Mouse (Mus musculus) right cerebral cortex, adult 18-20 months (tissue): Measurements from ENCODE around the gene Map3k7.

ENCODE experiments used
- DNase-seq: peaks from one replicate; pipeline ENCODE4 v3.0.0; 2022; ENCODE audit warnings: mixed read lengths

Map3k7 gene

DNA sequence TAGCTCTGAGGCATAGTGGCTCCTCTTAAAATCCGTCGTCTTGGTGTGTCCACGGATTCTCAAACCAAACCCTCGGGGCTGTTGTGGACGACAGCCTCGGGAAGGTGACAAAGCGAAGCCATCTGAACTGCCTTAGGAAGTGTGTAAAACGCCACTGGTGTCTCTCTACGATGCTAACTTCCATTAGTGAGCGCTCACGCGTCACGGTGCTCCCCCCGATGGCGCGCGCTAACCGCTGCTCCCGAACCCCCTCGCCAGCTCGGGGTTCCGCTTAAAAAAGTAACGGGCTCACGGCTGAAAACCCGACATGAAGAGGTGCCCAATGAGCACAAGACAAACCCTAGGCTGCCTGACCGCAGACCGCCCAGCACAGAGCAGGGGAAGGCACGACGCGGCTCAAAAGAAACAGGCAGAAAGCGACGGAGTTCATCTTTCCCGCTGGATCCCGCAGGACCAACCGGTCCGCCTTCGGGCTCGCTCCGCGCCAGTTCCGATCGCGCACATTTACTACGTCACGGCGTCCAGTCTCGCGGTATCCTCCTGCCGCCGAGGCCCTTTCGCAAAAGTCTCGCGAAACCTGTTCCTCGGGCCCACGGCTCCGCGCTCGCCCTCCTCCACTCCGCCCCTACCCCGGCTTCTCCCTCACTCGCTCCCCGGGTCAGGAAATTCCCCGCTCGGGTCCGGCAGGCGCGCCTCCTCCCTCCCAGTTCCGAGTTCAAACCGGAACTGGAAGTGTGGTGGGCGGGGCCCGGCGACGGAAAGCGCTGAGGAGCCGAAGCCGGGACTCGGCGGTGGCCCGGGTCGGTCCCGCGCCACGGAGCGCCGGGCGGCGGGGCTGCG lies at the start of gene Map3k7:
Map3k7 (plus strand) TSS at position 744 of the 840 bp plus-strand sequence.
- peak; percentile 94 for DNase-seq

DNA sequence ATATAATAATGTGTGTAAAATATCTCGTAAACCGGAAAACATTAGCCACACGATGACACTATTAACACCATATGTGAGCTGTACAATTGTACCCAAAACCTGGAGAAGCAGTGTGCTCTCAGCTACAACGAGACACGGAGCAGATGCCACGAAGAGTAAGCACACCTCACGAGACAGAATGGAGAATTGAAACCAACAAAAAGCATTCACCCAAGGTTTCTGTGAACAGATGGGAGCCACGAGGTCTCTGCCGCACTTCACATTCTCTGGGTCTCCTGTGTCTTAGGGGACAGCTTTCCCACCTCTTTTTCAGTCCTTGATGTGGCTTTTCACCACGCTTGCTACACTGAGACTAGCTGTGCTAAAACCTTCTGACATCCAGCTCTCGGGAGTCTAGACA lies 48.8 kb upstream of the Map3k7 start:
- no peak for DNase-seq

DNA sequence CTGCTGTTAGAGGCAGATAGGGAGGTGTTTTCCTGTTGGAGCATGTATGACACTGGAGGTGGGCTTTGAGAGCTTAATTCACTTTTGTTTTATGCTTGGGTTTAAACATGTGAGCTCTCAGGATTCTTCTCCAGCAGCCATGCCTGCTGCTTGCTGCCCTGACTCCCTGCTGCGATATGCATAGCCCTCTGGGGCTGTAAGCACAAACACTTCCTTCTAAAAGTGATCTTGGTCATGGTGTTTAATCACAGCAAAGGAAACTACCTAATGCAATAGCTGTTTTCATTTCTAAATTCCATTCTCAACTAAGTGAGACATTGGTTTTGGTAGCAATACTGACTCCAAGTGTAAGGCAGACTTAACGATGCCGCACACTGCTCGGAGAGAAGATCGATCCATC lies 45.2 kb upstream of the Map3k7 start:
- no peak for DNase-seq

DNA sequence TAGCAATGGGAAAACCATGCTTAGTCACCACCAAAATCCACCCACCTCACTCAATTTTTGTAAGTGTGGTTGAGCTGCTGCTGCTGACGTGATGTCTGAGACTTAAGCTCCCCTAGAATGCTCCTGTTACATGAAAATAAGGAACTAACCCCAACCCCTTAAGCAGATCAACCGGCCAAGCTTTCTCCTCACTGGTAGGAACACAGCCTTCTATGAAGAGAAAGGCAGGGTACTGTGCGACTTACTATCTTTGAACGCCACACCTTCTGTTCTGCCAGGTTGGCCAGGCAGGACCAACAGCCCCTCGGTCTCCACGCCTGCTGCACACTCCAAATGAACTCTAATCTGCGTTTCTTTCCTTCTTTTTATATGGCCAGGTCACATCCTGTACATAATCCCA lies 41.7 kb upstream of the Map3k7 start:
- DNase-seq: no peak

DNA sequence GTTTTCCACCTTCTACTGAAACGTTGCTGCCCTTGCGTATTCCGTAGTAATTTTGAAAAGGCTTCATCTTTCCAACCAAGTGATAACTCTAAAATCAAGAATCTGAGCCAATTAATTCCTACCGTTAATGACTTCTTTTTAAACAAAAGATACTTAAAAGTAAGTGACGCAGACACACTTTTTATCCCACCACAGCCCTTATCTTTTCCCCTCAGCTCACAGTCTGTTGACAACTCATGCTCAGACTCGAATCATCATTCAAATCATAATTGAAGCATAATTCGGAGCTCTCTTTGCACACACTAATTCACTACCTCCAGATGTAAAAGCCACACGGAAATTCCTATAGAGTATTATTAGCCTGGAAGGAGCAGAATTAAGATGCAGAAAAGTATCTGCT lies 40.5 kb upstream of the Map3k7 start:
- no peak for DNase-seq

DNA sequence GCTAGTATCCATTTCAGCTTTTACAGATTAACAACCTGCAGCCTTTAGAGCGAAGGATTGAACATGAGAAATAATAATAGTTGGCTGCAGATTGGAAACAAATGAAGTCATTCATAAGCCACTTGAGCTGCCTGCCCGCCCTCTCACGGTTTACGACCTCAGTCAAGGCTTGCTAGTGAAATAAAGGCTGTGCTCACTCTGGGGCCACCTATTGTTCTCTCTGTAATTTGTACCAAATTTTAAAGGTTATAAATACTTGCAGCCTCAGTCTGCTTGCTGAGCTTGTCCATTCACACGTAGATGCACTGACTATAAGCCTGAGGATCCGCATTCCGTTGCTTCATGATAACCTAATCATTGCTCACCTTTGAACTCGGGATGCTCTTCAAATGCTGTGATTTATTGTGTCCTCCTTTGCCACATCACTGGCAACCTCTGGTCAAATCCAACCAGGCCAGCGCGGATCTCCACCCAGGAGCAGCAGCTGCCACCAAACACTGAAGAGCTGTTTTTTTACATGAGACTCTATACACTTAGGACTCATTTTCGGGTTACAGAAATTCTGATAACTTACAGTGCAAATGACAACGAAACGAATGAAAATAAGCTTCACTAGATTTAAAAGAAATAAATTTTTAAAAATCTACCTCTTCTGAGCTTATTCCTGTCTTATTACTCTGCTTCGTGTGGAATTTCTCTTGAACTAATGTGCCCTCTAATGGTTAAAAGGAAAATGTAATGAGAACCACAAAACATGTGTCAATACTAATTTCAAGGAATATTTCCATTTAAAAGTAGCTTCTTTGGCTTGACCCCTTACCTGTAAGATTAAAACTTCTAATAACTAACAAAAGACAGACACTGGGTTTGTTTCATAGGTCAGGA lies 39.4 kb upstream of the Map3k7 start:
- DNase-seq: no peak

DNA sequence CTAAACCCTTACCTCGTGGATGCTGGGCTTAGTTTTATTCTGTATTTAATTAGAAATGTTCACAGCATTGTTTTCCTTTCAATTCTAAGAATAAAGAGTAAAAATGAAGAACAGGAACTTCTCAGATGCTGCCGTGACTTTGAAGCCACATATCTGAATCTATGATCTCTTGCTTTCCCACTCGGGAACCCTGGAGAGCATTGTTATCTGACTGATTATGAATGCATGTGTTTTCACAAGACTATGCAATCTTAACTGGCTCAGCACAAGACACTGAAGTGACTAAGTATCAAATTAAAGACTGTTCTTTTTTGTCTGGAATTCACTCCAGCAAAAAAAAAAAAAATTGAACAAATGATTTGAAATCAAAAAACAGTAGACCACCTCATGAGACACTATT lies 30.7 kb upstream of the Map3k7 start:
- no peak for DNase-seq

DNA sequence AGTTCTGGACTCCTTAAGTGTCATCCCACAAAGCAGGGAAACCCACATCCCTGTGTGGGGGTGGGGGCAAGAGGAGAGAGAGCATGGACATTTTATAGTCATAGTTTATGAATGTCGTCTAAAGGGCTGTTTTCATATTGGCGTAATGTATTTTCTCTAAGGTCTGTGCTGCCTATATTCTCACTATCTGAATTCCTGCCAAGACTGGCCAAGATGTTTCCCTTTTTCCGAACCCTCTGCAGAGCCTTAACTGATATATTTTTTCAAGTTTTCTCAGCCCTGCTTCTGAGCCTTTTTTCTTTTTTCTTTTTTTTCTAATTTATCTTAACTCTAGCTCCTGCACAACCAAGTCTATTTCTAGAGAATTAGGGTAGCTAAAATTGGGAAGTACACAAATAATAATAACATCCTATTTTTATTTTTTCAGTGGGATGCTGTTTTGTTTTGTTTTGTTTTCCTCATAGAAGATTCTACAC lies 28.0 kb upstream of the Map3k7 start:
- DNase-seq: no peak

DNA sequence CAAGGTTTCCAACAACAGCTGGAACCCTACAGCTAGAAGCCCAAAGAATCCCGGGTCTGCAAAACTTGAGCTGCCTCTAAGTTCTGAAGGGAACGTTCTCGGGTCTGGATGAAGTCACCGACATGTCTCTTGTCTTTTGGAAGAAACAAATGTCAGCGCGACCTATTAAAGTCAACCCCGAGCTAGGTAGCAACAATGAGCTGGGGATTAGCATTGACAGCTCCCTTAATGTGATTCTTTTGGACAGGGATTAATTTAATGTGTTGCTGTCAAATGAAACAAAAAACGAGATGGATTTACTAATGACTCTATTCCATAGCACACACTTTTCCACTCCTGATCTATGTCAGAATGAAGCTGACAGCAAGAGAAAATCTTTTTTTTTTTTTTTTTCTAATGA lies 27.5 kb upstream of the Map3k7 start:
- DNase-seq: no peak

DNA sequence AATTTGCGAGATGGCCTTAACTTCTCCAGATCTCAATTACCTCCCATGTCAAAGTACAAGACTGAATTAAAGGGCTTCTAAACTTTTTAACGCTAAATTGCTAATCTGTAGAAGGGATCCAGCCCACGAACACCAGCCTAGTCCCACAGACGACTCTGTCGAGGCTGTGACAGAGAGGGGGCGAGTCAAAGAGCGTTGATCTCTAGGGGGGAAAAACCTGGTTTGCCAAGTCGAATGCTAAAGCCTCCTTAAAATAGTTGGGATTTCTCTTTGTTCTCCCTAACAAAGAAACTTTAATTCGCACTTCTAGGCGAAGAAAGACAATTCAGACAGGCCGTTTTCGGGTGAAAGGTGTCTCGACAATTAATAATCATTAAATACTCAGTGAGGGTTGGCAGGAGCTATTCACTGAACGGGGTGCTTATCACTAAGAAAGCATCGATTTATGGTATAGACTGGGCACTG lies 27.0 kb upstream of the Map3k7 start:
- DNase-seq: no peak

DNA sequence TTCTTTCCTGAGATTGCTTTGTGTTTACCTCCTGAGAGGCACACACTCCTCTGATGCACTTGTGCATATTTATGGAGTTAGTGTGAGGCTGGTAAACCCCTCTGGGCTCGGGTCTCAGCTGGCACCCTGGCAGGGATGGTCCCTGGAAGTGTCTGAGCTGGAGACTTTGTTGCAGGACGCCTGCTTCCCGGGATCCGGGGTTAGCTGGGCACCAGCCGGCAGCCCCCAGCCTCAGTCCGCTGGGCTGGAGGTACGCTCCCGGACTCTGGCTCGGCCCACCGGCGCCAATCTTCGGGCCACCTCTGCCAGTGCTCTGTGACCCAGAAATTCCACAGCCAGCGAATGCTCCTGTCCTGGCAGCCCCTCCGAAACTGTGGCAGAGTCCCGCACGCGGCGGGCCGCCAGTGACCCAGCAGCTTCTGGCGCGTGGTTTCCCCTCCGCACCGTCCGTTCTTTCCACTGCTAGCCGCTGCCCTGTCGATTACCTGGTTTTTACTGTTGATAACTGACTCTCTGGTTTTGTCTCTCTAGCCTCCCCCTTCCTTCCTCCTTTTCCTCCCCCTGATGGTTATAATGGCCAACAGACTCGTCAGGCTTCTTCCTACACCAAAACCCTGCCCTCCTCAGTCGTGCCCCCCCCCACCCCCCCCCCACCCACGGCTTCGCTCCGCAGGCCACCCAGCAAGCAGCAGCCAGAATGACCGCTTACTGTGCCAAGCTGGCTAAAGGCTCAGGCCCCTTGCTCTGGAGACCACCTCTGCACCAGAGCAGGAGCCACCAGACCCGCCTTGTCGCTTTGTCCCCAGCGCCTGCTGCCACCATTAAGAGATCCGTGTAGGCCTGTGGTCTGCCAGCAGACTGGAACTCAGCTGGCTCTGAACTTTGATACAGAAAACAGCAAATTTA lies 26.3 kb upstream of the Map3k7 start:
- no peak for DNase-seq

DNA sequence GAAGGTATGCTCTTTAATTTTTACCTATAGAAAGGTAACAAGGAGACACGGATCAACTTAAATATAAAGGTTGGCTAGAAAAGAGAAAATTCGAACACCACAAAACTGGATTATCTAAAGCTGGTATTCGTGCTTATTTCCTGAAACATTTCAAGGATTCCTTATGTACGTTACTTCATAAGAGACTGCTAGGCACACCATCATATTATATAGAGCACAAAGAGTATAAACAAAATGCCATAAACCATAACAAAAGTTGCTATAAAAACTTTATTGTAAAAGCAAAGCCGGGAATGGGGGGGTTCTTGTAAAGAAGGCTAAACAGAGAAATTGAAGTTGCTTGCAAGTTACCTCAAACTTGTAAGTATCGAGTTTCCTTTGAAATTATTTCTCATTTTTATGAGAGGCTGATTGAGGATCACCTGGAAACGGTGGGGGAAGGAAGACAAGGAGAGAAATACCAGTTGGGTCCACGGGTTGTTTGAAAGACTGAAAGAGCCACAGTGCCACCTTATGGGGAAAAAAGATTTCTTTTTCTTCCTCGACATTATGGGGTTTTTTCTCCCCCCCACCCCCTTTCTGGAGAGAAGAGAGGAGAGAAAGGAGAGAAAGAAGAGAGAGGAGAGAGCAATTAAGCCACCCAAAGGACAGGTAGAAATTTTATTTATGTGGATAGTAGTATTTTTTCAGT lies 25.3 kb upstream of the Map3k7 start:
- DNase-seq: peak; percentile 48

DNA sequence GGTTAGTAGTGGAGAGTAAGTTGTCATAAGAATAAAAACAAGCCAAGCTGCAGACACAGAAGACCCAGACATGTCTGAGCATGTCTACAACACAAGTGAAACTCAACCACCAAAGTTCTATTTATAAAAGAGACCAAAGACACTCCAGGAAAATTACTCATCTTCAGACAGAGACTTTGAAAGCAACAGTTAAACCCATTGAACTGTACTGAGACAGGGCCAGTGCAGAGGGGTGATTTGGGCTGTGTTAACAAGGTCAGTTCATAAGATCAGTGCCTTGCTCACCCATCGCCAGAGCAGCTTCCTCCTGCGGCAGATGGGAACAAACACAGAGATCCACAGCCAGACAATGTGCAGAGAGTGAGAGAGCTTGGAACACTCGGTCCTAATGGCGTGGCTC lies 22.3 kb upstream of the Map3k7 start:
- no peak for DNase-seq

DNA sequence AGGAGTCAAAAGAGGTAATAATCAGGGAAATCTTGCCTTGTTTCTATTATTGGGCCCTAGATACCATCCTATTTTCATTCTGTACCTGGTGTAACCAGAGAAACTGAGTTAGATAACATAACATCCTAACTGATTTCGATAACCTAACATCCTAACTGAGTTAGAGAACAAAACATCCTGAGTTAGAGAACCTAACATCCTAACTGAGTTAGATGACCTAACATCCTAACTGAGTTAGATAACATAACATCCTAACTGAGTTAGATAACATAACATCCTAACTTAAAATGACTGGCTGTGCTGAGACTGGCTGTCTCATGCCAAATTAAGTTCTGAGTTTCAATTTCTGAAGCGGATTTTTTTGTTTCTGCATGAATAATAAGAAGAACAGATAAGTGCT lies 20.9 kb upstream of the Map3k7 start:
- no peak for DNase-seq

DNA sequence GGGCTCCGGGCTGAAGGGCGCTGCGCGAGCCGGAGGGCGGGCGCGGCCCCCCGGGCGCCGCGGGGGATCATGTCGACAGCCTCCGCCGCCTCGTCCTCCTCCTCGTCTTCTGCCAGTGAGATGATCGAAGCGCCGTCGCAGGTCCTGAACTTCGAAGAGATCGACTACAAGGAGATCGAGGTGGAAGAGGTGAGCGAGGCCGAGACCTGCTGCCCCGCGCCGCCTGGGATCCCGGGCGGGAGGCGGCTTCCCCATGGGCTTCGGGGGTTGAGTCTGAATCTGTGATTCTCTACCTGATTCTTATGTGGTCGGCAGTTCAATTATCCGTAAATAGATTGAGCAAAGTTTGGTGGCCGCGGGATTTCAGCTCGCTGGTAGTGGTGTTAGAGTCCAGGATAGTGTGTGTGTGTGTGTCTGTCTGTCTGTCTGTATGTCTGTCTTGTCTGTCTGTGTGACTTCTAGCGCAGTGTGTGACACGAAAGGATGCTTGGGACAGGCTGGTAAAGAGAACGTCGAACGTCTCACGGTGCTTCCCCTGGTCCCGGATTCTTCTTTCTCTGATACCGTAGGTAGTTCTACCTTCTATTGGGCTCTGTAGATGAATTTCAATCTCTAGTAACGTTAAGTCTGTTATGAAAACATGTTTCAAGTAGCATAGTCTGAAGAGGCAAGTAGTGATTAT lies 438 bp downstream of the Map3k7 start:
- DNase-seq: no peak

DNA sequence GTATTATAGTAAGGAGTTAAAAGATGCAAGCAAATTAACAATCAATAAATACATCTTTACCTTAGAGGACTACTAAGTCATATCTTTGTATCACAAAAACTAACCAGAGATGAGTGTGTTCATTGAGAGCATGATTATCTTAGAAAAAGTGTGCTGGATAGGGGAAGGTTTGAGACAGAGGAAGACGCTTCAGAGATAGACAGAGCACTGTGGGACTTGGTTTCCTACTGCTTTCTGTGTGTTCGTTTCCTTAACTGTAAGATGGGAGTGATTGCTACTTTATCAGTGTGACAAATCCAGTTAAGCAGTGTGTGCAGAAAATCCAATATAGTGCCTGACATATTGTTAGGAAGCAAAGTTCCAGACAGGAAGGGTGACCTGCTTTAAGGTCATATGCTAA lies 1.3 kb downstream of the Map3k7 start:
- DNase-seq: no peak

DNA sequence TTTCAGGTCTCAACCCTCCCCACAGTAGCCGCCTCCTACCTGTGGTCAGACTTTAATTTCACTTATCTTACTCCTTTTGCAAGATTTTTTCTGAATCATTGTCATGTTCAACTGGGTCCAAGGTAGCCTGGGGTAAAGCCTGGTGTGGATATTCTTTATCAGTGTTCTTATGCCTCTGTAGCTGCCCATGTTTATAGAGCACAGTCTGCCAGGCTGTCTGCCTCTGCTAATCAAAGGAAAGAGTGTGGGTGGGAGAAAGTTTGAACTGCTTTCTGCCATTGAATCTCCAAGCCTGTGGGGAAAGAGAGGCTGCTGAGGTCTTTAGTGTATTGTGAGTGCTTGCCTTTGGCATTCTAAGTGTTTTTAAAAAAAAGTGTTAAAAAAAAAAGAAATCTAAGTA lies 7.5 kb downstream of the Map3k7 start:
- DNase-seq: no peak

DNA sequence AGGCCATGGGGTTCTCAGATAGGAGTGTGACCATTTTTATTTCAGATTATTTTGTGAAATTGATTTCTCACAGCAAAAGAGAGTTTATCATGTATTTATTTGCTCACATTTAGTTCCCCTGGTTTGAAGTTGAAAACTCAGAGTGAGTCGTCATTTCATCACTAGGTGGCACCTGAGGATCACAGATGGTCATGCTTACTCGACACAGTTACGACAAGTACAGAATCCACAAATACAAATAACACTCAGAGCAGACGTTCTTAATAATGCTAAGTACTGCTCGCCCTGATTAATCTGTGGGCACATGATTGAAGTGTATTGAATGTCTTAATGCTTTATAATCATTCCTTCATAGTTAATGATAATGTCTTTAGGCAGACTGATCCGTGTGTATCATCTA lies 8.3 kb downstream of the Map3k7 start:
- no peak for DNase-seq

DNA sequence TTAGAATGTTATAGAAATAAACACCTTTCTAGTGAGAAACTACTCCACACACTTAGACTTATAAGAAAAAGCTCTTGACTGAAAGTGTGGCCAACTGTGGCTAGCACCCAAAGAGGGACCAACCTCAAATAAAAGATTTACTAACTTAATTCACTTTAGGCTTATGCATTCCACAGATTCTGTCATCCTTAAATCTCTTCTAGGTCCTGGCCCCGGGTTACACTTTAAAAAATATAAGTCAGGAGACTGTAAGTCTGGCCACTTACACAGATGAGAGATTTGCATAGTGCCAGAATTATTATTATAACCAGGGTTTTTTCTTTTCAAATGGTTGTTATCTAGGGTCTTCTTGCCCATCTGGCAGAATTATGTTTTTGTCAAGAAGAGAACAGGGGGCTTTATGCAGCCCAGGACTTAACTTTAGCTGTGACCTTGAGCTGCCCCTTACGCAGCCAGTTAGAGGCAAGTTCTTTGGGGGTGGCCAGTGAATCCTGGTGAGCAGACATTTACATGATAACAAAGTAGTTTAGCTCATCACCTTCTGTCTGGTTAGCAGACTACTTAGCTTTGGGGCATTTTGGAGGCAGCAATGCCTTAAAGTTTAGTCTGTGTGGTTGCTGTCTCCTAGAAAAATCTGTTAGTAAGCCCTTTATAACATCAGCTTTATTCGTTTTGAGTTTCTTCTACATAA lies 11.5 kb downstream of the Map3k7 start:
- DNase-seq: no peak

DNA sequence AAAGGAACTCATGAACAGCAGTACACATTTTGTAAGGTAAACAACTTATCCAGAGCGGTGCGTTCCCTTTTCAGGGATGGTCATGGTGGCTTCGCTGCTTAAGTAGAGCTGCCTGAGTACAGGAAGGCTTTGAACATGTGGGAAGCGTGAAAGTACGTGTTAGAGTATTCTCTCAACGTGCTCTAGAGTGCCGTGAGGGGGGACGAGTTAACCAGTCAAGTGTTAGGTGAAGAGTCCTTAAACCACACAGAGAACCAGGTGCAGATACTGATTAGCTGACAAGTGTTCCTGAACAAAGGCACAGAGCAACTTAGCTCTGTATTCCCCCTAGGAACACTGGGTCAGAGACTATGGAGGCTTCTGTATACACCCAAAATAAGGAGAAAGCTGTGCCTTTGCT lies 18.0 kb downstream of the Map3k7 start:
- no peak for DNase-seq

DNA sequence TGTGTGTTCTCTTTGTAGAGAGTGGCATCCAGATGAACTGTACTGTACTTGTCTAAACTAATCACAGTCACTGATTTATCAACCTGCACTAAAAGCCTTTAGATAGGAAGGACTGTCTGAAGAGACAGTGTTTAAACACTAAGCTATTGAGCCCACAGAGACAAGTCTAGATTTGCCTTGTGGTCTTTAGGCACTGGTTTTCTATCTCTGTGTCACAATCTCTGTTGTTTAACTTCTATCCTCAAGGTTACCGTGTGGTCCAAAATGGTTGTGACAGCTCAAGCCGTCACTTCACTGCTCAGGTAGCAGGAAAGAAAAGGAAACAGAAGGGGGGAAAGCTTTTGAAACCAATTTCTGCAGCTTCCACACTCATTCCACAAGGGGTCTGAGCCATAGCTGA lies 29.5 kb downstream of the Map3k7 start:
- no peak for DNase-seq
